Mouse (Mus musculus) urinary bladder, postnatal 36 days (tissue): ENCODE measurements around the gene Rnf157.

Experiments
- DNase-seq, 2 experiments: peaks; one replicate each; pipeline ENCODE4 v3.0.0; 2022; ENCODE audit warnings: low spot score in 2 of 2, mixed read lengths in 1 of 2

The Rnf157 gene

GRCm38 (mm10) chr11:116337531-116337930, 75.3 kb downstream of the Rnf157 start:
- no peak for DNase-seq

- no peak for DNase-seq
Observed at GRCm38 (mm10) chr11:116337000-116337399, 75.8 kb downstream of the Rnf157 start.

GRCm38 (mm10) chr11:116336393-116336792, 76.4 kb downstream of the Rnf157 start:
- no peak for DNase-seq

GRCm38 (mm10) chr11:116335244-116336036, 77.4 kb downstream of the Rnf157 start, which contains the start of gene Foxj1:
Foxj1 (minus strand) TSS chr11:116335399.
- peak; percentile 95 to 97 for DNase-seq

GRCm38 (mm10) chr11:116334417-116334782, 78.4 kb downstream of the Rnf157 start:
- DNase-seq: no peak

GRCm38 (mm10) chr11:116333526-116334416, 79.1 kb downstream of the Rnf157 start:
- no peak for DNase-seq

- DNase-seq: no peak
Observed at GRCm38 (mm10) chr11:116332983-116333270, 79.9 kb downstream of the Rnf157 start.

- DNase-seq: no peak
Observed at GRCm38 (mm10) chr11:116332232-116332982, 80.4 kb downstream of the Rnf157 start.

GRCm38 (mm10) chr11:116330211-116330518, 82.7 kb downstream of the Rnf157 start:
- peak; percentile 48 to 69 for DNase-seq

GRCm38 (mm10) chr11:116329314-116330210, 83.3 kb downstream of the Rnf157 start:
- peak in 1 of 2 experiments; percentile 40 for DNase-seq

GRCm38 (mm10) chr11:116326963-116327603, 85.7 kb downstream of the Rnf157 start:
- peak; percentile 73 to 74 for DNase-seq

GRCm38 (mm10) chr11:116318719-116319659, 93.8 kb downstream of the Rnf157 start:
- DNase-seq: peak; percentile 75 to 85

- no peak for DNase-seq
Observed at GRCm38 (mm10) chr11:116312359-116312758, 100.5 kb downstream of the Rnf157 start.

- DNase-seq: no peak
Observed at GRCm38 (mm10) chr11:116311169-116311568, 101.7 kb downstream of the Rnf157 start.

- no peak for DNase-seq
Observed at GRCm38 (mm10) chr11:116309601-116310000, 103.2 kb downstream of the Rnf157 start.

- no peak for DNase-seq
Observed at GRCm38 (mm10) chr11:116307762-116308531, 104.9 kb downstream of the Rnf157 start.

GRCm38 (mm10) chr11:116307019-116307725, 105.7 kb downstream of the Rnf157 start, which contains the start of gene Exoc7:
Exoc7 (minus strand) TSS chr11:116307233.
- DNase-seq: no peak
